Mouse (Mus musculus): ENCODE measurements around the gene Sfxn5. TPM values are rescaled to one million over a fixed set of nuclear protein-coding genes. Genes with fewer than 3 reads are reported as not detected.

Sfxn5 gene
- 12.8 and 14.4 TPM in 2 replicates for polyA plus RNA-seq (2012; rRNA removed)

DNA sequence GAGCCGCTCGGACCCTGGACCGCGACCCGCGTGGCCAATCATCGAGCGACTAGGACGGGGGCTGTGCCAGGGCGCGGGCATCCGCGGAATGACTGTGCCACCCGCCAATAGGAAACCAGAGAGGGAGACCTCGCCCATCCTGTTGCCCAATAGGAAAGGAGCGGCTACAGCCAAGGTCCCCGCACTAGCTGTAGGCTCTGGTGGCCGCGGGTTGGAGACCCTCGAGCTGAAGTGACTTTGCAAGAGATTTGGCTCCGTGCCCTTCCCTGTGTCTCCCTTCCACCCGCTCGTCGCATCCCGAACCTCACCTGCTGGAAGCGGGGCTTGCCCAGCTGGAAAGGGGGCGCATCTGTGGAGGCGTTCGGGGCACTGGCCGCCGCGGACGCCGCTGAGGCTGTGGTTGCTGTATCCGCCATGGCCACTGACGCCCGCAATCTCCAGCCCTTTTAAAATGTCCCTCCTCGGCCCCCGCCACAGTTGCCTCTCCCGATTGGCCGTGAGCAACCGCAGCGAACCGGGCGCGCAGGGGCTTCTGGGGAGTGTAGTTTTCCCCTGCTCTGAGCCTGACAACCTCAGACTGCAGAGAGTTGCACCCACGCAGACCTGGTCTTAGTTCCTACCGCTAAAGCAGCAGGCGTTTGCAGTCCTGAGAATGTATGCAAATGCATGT, at the start of gene Sfxn5:
Gene Sfxn5 (minus strand): TSS at position 423 of the 670 bp plus-strand sequence.

DNA sequence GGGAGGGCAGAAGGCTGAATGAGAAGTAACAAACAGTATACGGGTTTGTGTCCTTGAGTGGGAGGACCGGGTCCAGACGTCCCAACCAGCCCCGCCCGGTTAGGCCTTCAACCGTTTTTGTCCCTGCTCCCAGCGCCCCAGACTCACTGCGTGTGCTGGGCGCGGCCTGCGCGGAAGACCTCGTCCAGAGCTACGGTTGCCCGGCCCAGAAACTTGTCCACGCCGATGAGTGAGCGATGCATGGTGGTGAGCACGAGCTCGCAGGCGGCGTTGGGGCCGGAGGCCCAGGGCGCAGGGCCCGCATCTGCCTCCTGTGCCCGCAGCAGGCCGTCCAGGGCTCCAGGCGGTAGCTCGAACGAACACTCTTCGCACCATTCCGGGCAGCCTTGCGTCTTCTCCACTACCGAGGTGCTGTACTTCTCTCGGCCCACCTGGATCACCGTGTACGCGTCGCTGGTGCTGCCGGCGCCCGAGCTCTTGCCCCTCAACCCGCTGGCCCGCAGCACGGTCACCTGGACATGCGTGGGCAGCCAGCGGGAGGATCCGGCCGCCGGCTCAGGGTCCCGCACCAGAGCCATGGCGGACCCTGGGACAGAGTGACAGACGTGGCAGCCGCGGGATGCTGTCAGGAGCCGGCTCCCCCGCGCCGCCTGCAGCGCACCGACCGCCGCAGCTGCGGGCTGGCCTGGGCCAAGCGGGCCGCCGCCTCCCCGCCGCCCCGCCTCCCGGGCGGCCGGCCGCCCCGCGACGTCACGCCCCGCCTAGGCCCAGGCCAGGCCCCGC, 40.9 kb upstream of the Sfxn5 start, which contains the start of gene Rab11fip5:
Gene Rab11fip5 (minus strand): TSS at position 684 of the 783 bp plus-strand sequence.

DNA sequence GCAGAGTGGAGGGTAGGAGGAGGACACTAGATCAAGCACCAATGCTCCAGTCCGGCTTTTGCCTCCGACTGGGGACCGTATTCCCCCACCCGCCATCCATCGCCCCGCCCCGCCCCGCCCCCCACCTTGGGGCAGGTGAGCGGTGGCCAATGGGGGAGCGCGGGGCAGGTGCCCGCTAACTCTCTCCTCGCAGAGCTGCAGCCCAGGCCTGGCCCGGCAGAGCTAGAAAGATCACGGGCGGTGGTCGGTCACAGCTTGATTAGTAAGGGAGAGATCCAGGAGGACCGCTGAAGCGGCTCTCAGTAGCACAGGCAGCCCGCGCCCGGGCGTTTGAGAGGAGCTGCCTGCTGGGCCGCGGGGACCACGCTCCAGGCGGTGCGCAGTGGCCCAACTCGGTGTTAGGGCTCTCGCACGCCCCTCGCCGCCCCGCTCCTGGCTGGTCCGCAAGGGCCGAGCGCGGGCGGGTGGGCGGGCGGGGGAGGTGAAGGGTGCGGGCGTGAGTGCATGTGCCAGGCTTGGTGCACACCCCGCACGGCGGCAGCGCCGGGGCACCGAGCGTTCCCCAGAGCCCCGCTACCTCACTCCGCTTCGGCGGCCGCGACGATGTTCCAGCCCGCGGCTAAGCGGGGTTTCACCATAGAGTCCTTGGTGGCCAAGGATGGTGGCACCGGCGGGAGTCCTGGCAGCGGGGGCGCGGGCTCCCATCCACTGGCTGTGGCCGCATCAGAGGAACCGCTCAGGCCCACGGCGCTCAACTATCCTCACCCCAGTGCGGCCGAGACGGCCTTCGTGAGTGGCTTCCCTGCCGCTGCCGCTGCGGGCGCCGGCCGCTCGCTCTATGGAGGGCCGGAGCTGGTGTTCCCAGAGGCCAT, 145.6 kb downstream of the Sfxn5 start, which contains the start of gene Emx1:
Gene Emx1 (plus strand): TSS at position 99 of the 872 bp plus-strand sequence.

Other genes with a start within 250 kb of the Sfxn5 start
- 12.2 and 14.0 TPM in 2 replicates for gene Spr, start 195.7 kb downstream of the Sfxn5 start, polyA plus RNA-seq (2012; rRNA removed)
- gene Emx1, start 146.0 kb downstream of the Sfxn5 start, polyA plus RNA-seq (2012; rRNA removed): 31.3 and 68.2 TPM in 2 replicates
- 14.3 and 16.0 TPM in 2 replicates for gene Rab11fip5, start 41.2 kb upstream of the Sfxn5 start, polyA plus RNA-seq (2012; rRNA removed)
- not detected in 2 replicates for gene Noto, start 90.5 kb upstream of the Sfxn5 start, polyA plus RNA-seq (2012; rRNA removed)
- gene Smyd5, start 98.6 kb upstream of the Sfxn5 start, polyA plus RNA-seq (2012; rRNA removed): 61.0 and 74.5 TPM in 2 replicates
- 322 and 341 TPM in 2 replicates for gene Cct7, start 118.1 kb upstream of the Sfxn5 start, polyA plus RNA-seq (2012; rRNA removed)
- 18.1 and 18.9 TPM in 2 replicates for gene Pradc1, start 118.5 kb upstream of the Sfxn5 start, polyA plus RNA-seq (2012; rRNA removed)
- gene Fbxo41, start 169.6 kb upstream of the Sfxn5 start, polyA plus RNA-seq (2012; rRNA removed): 14.3 and 15.0 TPM in 2 replicates
- gene Egr4, start 180.2 kb upstream of the Sfxn5 start, polyA plus RNA-seq (2012; rRNA removed): 0.06 and 0.10 TPM in 2 replicates